Mouse (Mus musculus): ENCODE measurements around the gene Masp1. TPM values are rescaled to one million over a fixed set of nuclear protein-coding genes. Genes with fewer than 3 reads are reported as not detected.

The Masp1 gene
- total and polyA plus RNA-seq, 2 experiments from 2014 or later: 6.6 to 9.8 TPM

- H3K4me3 ChIP-seq (ENCODE audit: low read depth, low read length): no peak overlapping the region
- no peaks in the 10 kb centered on the region for H3K4me1 ChIP-seq (ENCODE audit: control insufficient read depth, insufficient read depth)
- H3K4me2 ChIP-seq (ENCODE audit: low read depth, low read length): no peak overlapping the region
- H3K36me3 ChIP-seq (replicated peaks; ENCODE audit: control insufficient read depth, insufficient read depth, low read length): no peaks in the 10 kb centered on the region
- DNase-seq (ENCODE audit: low spot score) (no peak), ATAC-seq (ENCODE audit: insufficient read depth, low read depth) (no peak)
- TF ChIP-seq EP300 (IDR thresholded peaks at IDR 0.05; ENCODE audit: low read depth) (no peak), CTCF (IDR thresholded peaks at IDR 0.05; ENCODE audit: low read depth) (no peak)
- WGBS: 48% methylated on average over 4 of the region's 4 CpGs
- no peak overlapping the region for H3K9ac ChIP-seq (replicated peaks; ENCODE audit: low read depth, low read length)
- H3K27me3 ChIP-seq (ENCODE audit: control insufficient read depth, insufficient read depth, low read length): no peaks in the 10 kb centered on the region
- no peak overlapping the region for H3K27ac ChIP-seq (ENCODE audit: low read depth)
- H3K9me3 ChIP-seq (replicated peaks; ENCODE audit: control insufficient read depth, low read length): no peaks in the 10 kb centered on the region
Observed at GRCm38 (mm10) chr16:23541046-23541445, 20.4 kb upstream of the Masp1 start.

- ATAC-seq (ENCODE audit: insufficient read depth, low read depth): no peak
- H3K27me3 ChIP-seq (ENCODE audit: control insufficient read depth, insufficient read depth, low read length): no peaks in the 10 kb centered on the region
- no peak overlapping the region for H3K4me2 ChIP-seq (ENCODE audit: low read depth, low read length)
- H3K9ac ChIP-seq (replicated peaks; ENCODE audit: low read depth, low read length): no peak overlapping the region
- H3K9me3 ChIP-seq (replicated peaks; ENCODE audit: control insufficient read depth, low read length): no peaks in the 10 kb centered on the region
- no peak for DNase-seq (ENCODE audit: low spot score)
- 72% methylated on average over 3 of the region's 3 CpGs for WGBS
- no peak overlapping the region for H3K27ac ChIP-seq (ENCODE audit: low read depth)
- no peak overlapping the region for H3K4me3 ChIP-seq (ENCODE audit: low read depth, low read length)
- H3K4me1 ChIP-seq (ENCODE audit: control insufficient read depth, insufficient read depth): no peaks in the 10 kb centered on the region
- no peaks in the 10 kb centered on the region for H3K36me3 ChIP-seq (replicated peaks; ENCODE audit: control insufficient read depth, insufficient read depth, low read length)
- TF ChIP-seq CTCF (IDR thresholded peaks at IDR 0.05; ENCODE audit: low read depth) (no peak), EP300 (IDR thresholded peaks at IDR 0.05; ENCODE audit: low read depth) (no peak)
Observed at GRCm38 (mm10) chr16:23533707-23534106, 13.1 kb upstream of the Masp1 start.

- no peaks in the 10 kb centered on the region for H3K27me3 ChIP-seq (ENCODE audit: control insufficient read depth, insufficient read depth, low read length)
- H3K9ac ChIP-seq (replicated peaks; ENCODE audit: low read depth, low read length): no peak overlapping the region
- H3K27ac ChIP-seq (ENCODE audit: low read depth): no peak overlapping the region
- no peak for DNase-seq (ENCODE audit: low spot score)
- WGBS: 76% methylated on average over 4 of the region's 4 CpGs
- no peak for TF ChIP-seq CTCF (IDR thresholded peaks at IDR 0.05; ENCODE audit: low read depth)
- no peak for TF ChIP-seq EP300 (IDR thresholded peaks at IDR 0.05; ENCODE audit: low read depth)
- peaks cover 6% of the 10 kb centered on the region; the same call in 1 of the 2 replicates for H3K9me3 ChIP-seq (replicated peaks; ENCODE audit: control insufficient read depth, low read length)
- no peaks in the 10 kb centered on the region for H3K4me1 ChIP-seq (ENCODE audit: control insufficient read depth, insufficient read depth)
- no peak overlapping the region for H3K4me2 ChIP-seq (ENCODE audit: low read depth, low read length)
- no peaks in the 10 kb centered on the region for H3K36me3 ChIP-seq (replicated peaks; ENCODE audit: control insufficient read depth, insufficient read depth, low read length)
- no peak for ATAC-seq (ENCODE audit: insufficient read depth, low read depth)
- H3K4me3 ChIP-seq (ENCODE audit: low read depth, low read length): no peak overlapping the region
Observed at GRCm38 (mm10) chr16:23529186-23529585, 8.6 kb upstream of the Masp1 start.

- Histone ChIP-seq H3K27ac (ENCODE audit: low read depth) (no peak overlapping the region), H3K4me1 (ENCODE audit: control insufficient read depth, insufficient read depth) (peaks cover 15% of the 10 kb centered on the region), H3K9ac (replicated peaks; ENCODE audit: low read depth, low read length) (no peak overlapping the region), H3K4me2 (ENCODE audit: low read depth, low read length) (no peak overlapping the region), H3K36me3 (replicated peaks; ENCODE audit: control insufficient read depth, insufficient read depth, low read length) (no peaks in the 10 kb centered on the region), H3K4me3 (ENCODE audit: low read depth, low read length) (no peak overlapping the region), H3K27me3 (ENCODE audit: control insufficient read depth, insufficient read depth, low read length) (no peaks in the 10 kb centered on the region), H3K9me3 (replicated peaks; ENCODE audit: control insufficient read depth, low read length) (peaks cover 6% of the 10 kb centered on the region; the same call in 1 of the 2 replicates)
- no peak for TF ChIP-seq CTCF (IDR thresholded peaks at IDR 0.05; ENCODE audit: low read depth)
- TF ChIP-seq EP300 (IDR thresholded peaks at IDR 0.05; ENCODE audit: low read depth): no peak
- ATAC-seq (ENCODE audit: insufficient read depth, low read depth): no peak
- DNase-seq (ENCODE audit: low spot score): no peak
- 87% methylated on average over 5 of the region's 5 CpGs for WGBS
Observed at GRCm38 (mm10) chr16:23522081-23522480, 1.5 kb upstream of the Masp1 start.

- H3K4me1 ChIP-seq (ENCODE audit: control insufficient read depth, insufficient read depth): peaks cover 20% of the 10 kb centered on the region
- no peak overlapping the region for H3K9ac ChIP-seq (replicated peaks; ENCODE audit: low read depth, low read length)
Observed at GRCm38 (mm10) chr16:23521092-23521491, 477 bp upstream of the Masp1 start.

GRCm38 (mm10) chr16:23519771-23520170 is 844 bp downstream of the Masp1 start:
- peak overlapping the region; percentile 71 for H3K27ac ChIP-seq (ENCODE audit: low read depth)
- 12% methylated on average over 1 of the region's 1 CpGs for whole genome bisulfite sequencing

More at GRCm38 (mm10) chr16:23521092-23521491, 477 bp upstream of the Masp1 start:
- Histone ChIP-seq H3K4me3 (ENCODE audit: low read depth, low read length) (no peak overlapping the region), H3K36me3 (replicated peaks; ENCODE audit: control insufficient read depth, insufficient read depth, low read length) (no peaks in the 10 kb centered on the region), H3K27ac (ENCODE audit: low read depth) (peak overlapping the region; percentile 71; the same call in 1 of the 2 replicates), H3K27me3 (ENCODE audit: control insufficient read depth, insufficient read depth, low read length) (no peaks in the 10 kb centered on the region), H3K9me3 (replicated peaks; ENCODE audit: control insufficient read depth, low read length) (peaks cover 6% of the 10 kb centered on the region; the same call in 1 of the 2 replicates), H3K4me2 (ENCODE audit: low read depth, low read length) (peak overlapping the region; percentile 64; the same call in 1 of the 2 replicates)
- DNase-seq (ENCODE audit: low spot score) (no peak), ATAC-seq (ENCODE audit: insufficient read depth, low read depth) (no peak)
- 31% methylated on average over 5 of the region's 5 CpGs for WGBS
- TF ChIP-seq CTCF (IDR thresholded peaks at IDR 0.05; ENCODE audit: low read depth): no peak

More at GRCm38 (mm10) chr16:23519771-23520170, 844 bp downstream of the Masp1 start:
- Histone ChIP-seq H3K4me1 (ENCODE audit: control insufficient read depth, insufficient read depth) (peaks cover 22% of the 10 kb centered on the region), H3K4me2 (ENCODE audit: low read depth, low read length) (peak overlapping the region; percentile 64), H3K9ac (replicated peaks; ENCODE audit: low read depth, low read length) (peak overlapping the region; percentile 27), H3K27me3 (ENCODE audit: control insufficient read depth, insufficient read depth, low read length) (no peaks in the 10 kb centered on the region), H3K36me3 (replicated peaks; ENCODE audit: control insufficient read depth, insufficient read depth, low read length) (no peaks in the 10 kb centered on the region), H3K4me3 (ENCODE audit: low read depth, low read length) (peak overlapping the region; percentile 43), H3K9me3 (replicated peaks; ENCODE audit: control insufficient read depth, low read length) (no peaks in the 10 kb centered on the region)
- ATAC-seq (ENCODE audit: insufficient read depth, low read depth): no peak
- TF ChIP-seq CTCF (IDR thresholded peaks at IDR 0.05; ENCODE audit: low read depth) (no peak), EP300 (IDR thresholded peaks at IDR 0.05; ENCODE audit: low read depth) (no peak)
- DNase-seq (ENCODE audit: low spot score): no peak

All from heart, postnatal 0 days (tissue).